Mouse (Mus musculus): Measurements from ENCODE around the gene Gm28374. TPM values are rescaled to one million over a fixed set of nuclear protein-coding genes. Genes with fewer than 3 reads are reported as not detected.

Gm28374 gene
- polyA plus RNA-seq, 1 experiment: 0.23 TPM

Other genes starting within 250 kb of the Gm28374 start
- 15.1 and 15.9 TPM in 2 replicates for gene Frmd8, start 207.0 kb downstream of the Gm28374 start, polyA plus RNA-seq (2012; rRNA removed)
- 17.3 and 25.7 TPM in 2 replicates for gene Slc25a45, start 204.4 kb downstream of the Gm28374 start, polyA plus RNA-seq (2012; rRNA removed)
- gene Tigd3, start 188.1 kb downstream of the Gm28374 start, polyA plus RNA-seq (2012; rRNA removed): 0.70 and 0.75 TPM in 2 replicates
- 71.5 and 79.4 TPM in 2 replicates for gene Dpf2, start 169.2 kb downstream of the Gm28374 start, polyA plus RNA-seq (2012; rRNA removed)
- 12.9 and 17.6 TPM in 2 replicates for gene Cdc42ep2, start 157.4 kb downstream of the Gm28374 start, polyA plus RNA-seq (2012; rRNA removed)
- 29.1 and 43.2 TPM in 2 replicates for gene Pola2, start 118.1 kb downstream of the Gm28374 start, polyA plus RNA-seq (2012; rRNA removed)
- not detected in 2 replicates for gene Slc22a20, start 96.1 kb downstream of the Gm28374 start, polyA plus RNA-seq (2012; rRNA removed)
- 70.6 and 85.2 TPM in 2 replicates for gene Capn1, start 66.4 kb downstream of the Gm28374 start, polyA plus RNA-seq (2012; rRNA removed)
- gene Syvn1, start 35.7 kb downstream of the Gm28374 start, polyA plus RNA-seq (2012; rRNA removed): 55.6 and 104 TPM in 2 replicates
- 28.3 and 29.0 TPM in 2 replicates for gene Mrpl49, start 24.5 kb downstream of the Gm28374 start, polyA plus RNA-seq (2012; rRNA removed)
- gene Fau, start 24.4 kb downstream of the Gm28374 start, polyA plus RNA-seq (2012; rRNA removed): 1,249 and 1,627 TPM in 2 replicates
- 60.6 and 60.9 TPM in 2 replicates for gene Znhit2, start 21.1 kb downstream of the Gm28374 start, polyA plus RNA-seq (2012; rRNA removed)
- gene Tm7sf2, start 13.9 kb downstream of the Gm28374 start, polyA plus RNA-seq (2012; rRNA removed): 98.2 and 115 TPM in 2 replicates
- gene Vps51, start 5.0 kb downstream of the Gm28374 start, polyA plus RNA-seq (2012; rRNA removed): 56.9 and 64.6 TPM in 2 replicates
- gene Tmem262, start 2.2 kb downstream of the Gm28374 start, polyA plus RNA-seq (2012; rRNA removed): 1.2 TPM in 1 of 2 replicates, not detected in the other
- gene Zfpl1, start 2.7 kb upstream of the Gm28374 start, polyA plus RNA-seq (2012; rRNA removed): 106 and 118 TPM in 2 replicates
- gene Cdca5, start 2.7 kb upstream of the Gm28374 start, polyA plus RNA-seq (2012; rRNA removed): 1.0 TPM in 2 replicates
- 0.37 TPM in 1 of 2 replicates, not detected in the other for gene AC131692.1, start 12.2 kb upstream of the Gm28374 start, polyA plus RNA-seq (2012; rRNA removed)
- 0.06 and 0.12 TPM in 2 replicates for gene Naaladl1, start 23.5 kb upstream of the Gm28374 start, polyA plus RNA-seq (2012; rRNA removed)
- gene Sac3d1, start 36.4 kb upstream of the Gm28374 start, polyA plus RNA-seq (2012; rRNA removed): 25.5 and 26.0 TPM in 2 replicates
- gene Snx15, start 46.0 kb upstream of the Gm28374 start, polyA plus RNA-seq (2012; rRNA removed): 27.6 and 31.0 TPM in 2 replicates
- 2.8 and 2.9 TPM in 2 replicates for gene Batf2, start 58.7 kb upstream of the Gm28374 start, polyA plus RNA-seq (2012; rRNA removed)
- 141 and 162 TPM in 2 replicates for gene Arl2, start 59.3 kb upstream of the Gm28374 start, polyA plus RNA-seq (2012; rRNA removed)
- gene Majin, start 102.1 kb upstream of the Gm28374 start, polyA plus RNA-seq (2012; rRNA removed): 0.16 and 0.22 TPM in 2 replicates
- gene Gpha2, start 144.1 kb upstream of the Gm28374 start, polyA plus RNA-seq (2012; rRNA removed): 1.7 and 2.8 TPM in 2 replicates
- gene Ppp2r5b, start 153.6 kb upstream of the Gm28374 start, polyA plus RNA-seq (2012; rRNA removed): 54.3 and 61.5 TPM in 2 replicates
- gene Atg2a, start 159.4 kb upstream of the Gm28374 start, polyA plus RNA-seq (2012; rRNA removed): 23.4 and 25.0 TPM in 2 replicates
- gene Ehd1, start 194.5 kb upstream of the Gm28374 start, polyA plus RNA-seq (2012; rRNA removed): 156 and 198 TPM in 2 replicates
- 16.2 and 16.6 TPM in 2 replicates for gene Cdc42bpg, start 224.2 kb upstream of the Gm28374 start, polyA plus RNA-seq (2012; rRNA removed)